Mouse (Mus musculus): Measurements from ENCODE around the gene Ackr4.

The Ackr4 gene

GRCm38 (mm10) chr9:104040362-104040761, 86.4 kb downstream of the Ackr4 start, which contains the start of gene Gm28305:
Gene Gm28305, plus strand, starts transcription at chr9:104040662.
- in situ Hi-C loops (cut with MseI, MboI) = no loop called here

- in situ Hi-C loops (cut with MseI, MboI) = no loop called here
Measured at GRCm38 (mm10) chr9:104039742-104040141, 87.0 kb downstream of the Ackr4 start.

- in situ Hi-C loops (cut with MseI, MboI) = no loop called here
Measured at GRCm38 (mm10) chr9:104039031-104039695, 87.6 kb downstream of the Ackr4 start.

GRCm38 (mm10) chr9:104038266-104038665, 88.5 kb downstream of the Ackr4 start:
- in situ Hi-C loops (cut with MseI, MboI) = no loop called here

- in situ Hi-C loops (cut with MseI, MboI) = no loop called here
Measured at GRCm38 (mm10) chr9:104035261-104036015, 91.3 kb downstream of the Ackr4 start.

- in situ Hi-C loops (cut with MseI, MboI) = no loop called here
Measured at GRCm38 (mm10) chr9:104034718-104035117, 92.0 kb downstream of the Ackr4 start.

GRCm38 (mm10) chr9:104034231-104034630, 92.5 kb downstream of the Ackr4 start:
- in situ Hi-C loops (cut with MseI, MboI) = no loop called here
